Mouse (Mus musculus) CH12.LX (cell line): ENCODE results near the gene Vmn1r100. TPM values are rescaled to one million over a fixed set of nuclear protein-coding genes. Genes with fewer than 3 reads are reported as not detected.
"Not testable (repeated sequence)": the region's sequence is repeated elsewhere in the genome, so short reads cannot be mapped to it uniquely, and the experiment has no call there.

Source experiments
- DNase-seq: peaks from one replicate; pipeline ENCODE4 v3.0.0-alpha.2; 2013; ENCODE audit errors: extremely low read depth
- H3K27ac ChIP-seq: 2 replicates; pipeline ENCODE4 v1.5.1; 2012; ENCODE audit warnings: low read depth, mild to moderate bottlenecking, control low read depth, moderate library complexity; ENCODE audit not compliant: insufficient read depth
- H3K27me3 ChIP-seq: replicated peaks from 2 replicates; pipeline ENCODE3; 2012; ENCODE audit warnings: inconsistent platforms
- H3K36me3 ChIP-seq, 2 experiments: replicated peaks in 1 of 2; 2 replicates each; pipeline versions ENCODE3 to v1.6.1; 2012; ENCODE audit warnings: inconsistent platforms in 1 of 2, low read length in 1 of 2, mild to moderate bottlenecking in 1 of 2, mixed read lengths in 1 of 2, moderate library complexity in 1 of 2; ENCODE audit not compliant: control insufficient read depth in 1 of 2, insufficient read depth in 1 of 2
- H3K4me1 ChIP-seq, 2 experiments: 2 replicates each; pipeline ENCODE4 v1.6.1; 2012; ENCODE audit warnings: inconsistent platforms in 1 of 2, moderate library complexity in 1 of 2; ENCODE audit not compliant: insufficient read depth in 2 of 2, control insufficient read depth in 1 of 2
- H3K4me2 ChIP-seq: 2 replicates; pipeline ENCODE4 v1.6.1; 2012; ENCODE audit warnings: low read depth, mild to moderate bottlenecking, control low read depth; ENCODE audit not compliant: poor library complexity, insufficient read depth, severe bottlenecking
- H3K4me3 ChIP-seq, 3 experiments: fragments of 150-350 bp in 1 of 3; sonication (generic) in 1 of 3; replicated peaks in 1 of 3; 2 replicates each; pipeline versions ENCODE3 to v1.5.1; 2011 to 2012; ENCODE audit warnings: low read depth in 2 of 3, low read length in 2 of 3, mild to moderate bottlenecking in 2 of 3, moderate library complexity in 2 of 3, control low read depth in 1 of 3, improper control_type of control experiment in 1 of 3, inconsistent platforms in 1 of 3, mixed read lengths in 1 of 3; ENCODE audit not compliant: poor library complexity in 1 of 3
- H3K79me2 ChIP-seq: replicated peaks from 2 replicates; pipeline ENCODE4 v1.6.1; 2012; ENCODE audit warnings: mild to moderate bottlenecking, moderate library complexity; ENCODE audit not compliant: control insufficient read depth, poor library complexity, insufficient read depth, severe bottlenecking; ENCODE audit errors: extremely low read depth
- H3K9ac ChIP-seq: 2 replicates; pipeline ENCODE4 v1.6.1; 2012; ENCODE audit warnings: low read depth, mild to moderate bottlenecking, control low read depth, moderate library complexity; ENCODE audit not compliant: insufficient read depth
- H3K9me3 ChIP-seq: replicated peaks from 2 replicates; pipeline ENCODE3; 2012; ENCODE audit warnings: low read length, inconsistent platforms, mixed read lengths
- dilution Hi-C: fragments of 300-500 bp; cut with MboI; formaldehyde crosslinking; loops from 2 replicates; pipeline ENCODE4 v1.14.3; 2020; ENCODE audit warnings: low sequenced_read_pairs; ENCODE audit not compliant: extremely low pct_unique_long_range_greater_than_20kb, extremely low pct_ligation_motif_present
- in situ Hi-C: fragments of 300-500 bp; cut with MboI; formaldehyde crosslinking; loops from 3 replicates; pipeline ENCODE4 v1.14.3; 2019; ENCODE audit warnings: low sequenced_read_pairs, low pct_ligation_motif_present, low pct_unique_long_range_greater_than_20kb, mixed read lengths
- polyA plus RNA-seq: library from polyadenylated mRNA; unstranded; fragments of >175 nt; gene quantifications from 2 replicates; pipeline ENCODE4 v1.2.1, GENCODE M21; 2012; ENCODE audit warnings: low read depth; ENCODE audit not compliant: insufficient read length
- total RNA-seq, 2 experiments: library from RNA; depleted of rRNA; stranded (reverse); fragments of 300-350 nt in 1 of 2; fragments of >200 nt in 1 of 2; gene quantifications; 2 replicates each; pipeline ENCODE4 v1.2.3; 2012 to 2014

The Vmn1r100 gene
- total RNA-seq (2012; rRNA removed) (not detected in 2 replicates), total RNA-seq (2014; rRNA removed) (not detected in 2 replicates), polyA plus RNA-seq (not detected in 2 replicates)

DNA sequence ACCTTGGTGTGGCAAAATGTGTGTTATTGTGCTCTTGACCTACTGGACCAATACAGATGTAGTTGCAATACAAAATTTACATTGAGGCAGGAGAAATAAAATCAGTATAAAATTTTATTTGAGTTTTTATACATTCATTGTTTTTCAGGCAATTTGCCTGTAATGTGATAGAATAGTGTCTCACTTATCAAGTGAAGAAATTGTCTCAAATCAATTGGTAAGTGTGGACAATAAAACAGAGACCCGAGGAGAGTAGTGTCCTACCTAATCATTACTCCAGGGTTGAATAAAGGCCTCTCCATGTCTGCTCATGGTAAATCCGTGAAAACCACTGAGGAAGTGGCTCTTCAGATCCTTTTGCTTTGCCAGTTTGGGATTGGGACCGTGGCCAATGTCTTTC lies at the start of gene Vmn1r100:
Vmn1r100 (plus strand) TSS at position 301 of the 400 bp plus-strand sequence.
- in situ Hi-C loops, H3K4me1 ChIP-seq, H3K9ac ChIP-seq, H3K27ac ChIP-seq, dilution Hi-C loops, H3K27me3 ChIP-seq, DNase-seq, H3K9me3 ChIP-seq, H3K4me2 ChIP-seq, H3K79me2 ChIP-seq, H3K4me3 ChIP-seq, H3K36me3 ChIP-seq: not testable (repeated sequence)

DNA sequence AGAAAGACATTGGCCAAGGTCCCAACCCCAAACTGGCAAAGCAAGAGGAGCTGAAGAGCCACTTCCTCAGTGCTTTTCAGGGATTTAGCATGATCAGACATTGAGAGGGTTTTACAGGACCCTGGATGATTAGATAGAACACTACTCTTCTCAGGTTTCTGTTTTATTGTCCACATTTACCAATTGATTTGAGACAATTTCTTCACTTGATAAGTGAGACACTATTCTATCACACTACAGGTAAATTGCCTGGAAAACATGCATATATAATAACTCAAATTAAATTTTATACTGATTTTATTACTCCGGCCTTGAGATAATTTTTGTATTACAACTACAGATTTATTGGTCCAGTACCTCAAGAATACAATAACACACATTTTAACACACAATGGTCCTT lies 42.4 kb upstream of the Vmn1r100 start, which contains the start of gene Gm5728:
Gm5728 (minus strand) TSS at position 101 of the 400 bp plus-strand sequence.
- not testable (repeated sequence) for H3K4me2 ChIP-seq

DNA sequence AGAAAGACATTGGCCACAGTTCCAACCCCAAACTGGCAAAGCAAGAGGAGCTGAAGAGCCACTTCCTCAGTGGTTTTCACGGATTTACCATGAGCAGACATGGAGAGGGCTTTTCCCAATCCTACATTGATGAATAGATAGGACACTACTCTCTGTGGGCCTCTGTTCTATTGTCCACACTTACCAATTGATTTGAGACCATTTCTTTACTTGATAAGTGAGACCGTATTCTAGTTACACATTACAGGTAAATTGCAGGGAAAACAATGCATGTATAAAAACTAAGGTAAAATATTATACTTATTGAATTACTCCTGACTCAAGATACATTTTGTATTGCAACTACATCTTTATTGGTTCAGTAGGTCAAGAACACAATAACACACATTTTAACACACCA lies 24.8 kb downstream of the Vmn1r100 start, which contains the start of gene Vmn1r101:
Vmn1r101 (minus strand) TSS at position 101 of the 400 bp plus-strand sequence.
- in situ Hi-C loops, H3K27ac ChIP-seq, dilution Hi-C loops, H3K9me3 ChIP-seq, H3K4me1 ChIP-seq, H3K9ac ChIP-seq, H3K36me3 ChIP-seq, H3K79me2 ChIP-seq, H3K4me3 ChIP-seq, H3K27me3 ChIP-seq, DNase-seq, H3K4me2 ChIP-seq: not testable (repeated sequence)

More for the DNA sequence above, 42.4 kb upstream of the Vmn1r100 start, which contains the start of gene Gm5728:
- H3K27me3 ChIP-seq, H3K4me3 ChIP-seq, H3K27ac ChIP-seq, H3K4me1 ChIP-seq, dilution Hi-C loops, H3K79me2 ChIP-seq, H3K9ac ChIP-seq, H3K36me3 ChIP-seq, in situ Hi-C loops, DNase-seq, H3K9me3 ChIP-seq: not testable (repeated sequence)

Other genes starting within 250 kb of the Vmn1r100 start
- not detected in 2 replicates for gene Vmn1r94, start 249.6 kb upstream of the Vmn1r100 start, total RNA-seq (2012; rRNA removed)
- gene Vmn1r94, start 249.6 kb upstream of the Vmn1r100 start, total RNA-seq (2014; rRNA removed) = not detected in 2 replicates
- not detected in 2 replicates for gene Vmn1r94, start 249.6 kb upstream of the Vmn1r100 start, polyA plus RNA-seq
- not detected in 2 replicates for gene Vmn1r95, start 224.2 kb upstream of the Vmn1r100 start, total RNA-seq (2012; rRNA removed)
- not detected in 2 replicates for gene Vmn1r95, start 224.2 kb upstream of the Vmn1r100 start, total RNA-seq (2014; rRNA removed)
- gene Vmn1r95, start 224.2 kb upstream of the Vmn1r100 start, polyA plus RNA-seq = not detected in 2 replicates
- not detected in 2 replicates for gene Gm6164, start 212.3 kb upstream of the Vmn1r100 start, total RNA-seq (2012; rRNA removed)
- gene Gm6164, start 212.3 kb upstream of the Vmn1r100 start, total RNA-seq (2014; rRNA removed) = not detected in 2 replicates
- gene Gm6164, start 212.3 kb upstream of the Vmn1r100 start, polyA plus RNA-seq = not detected in 2 replicates
- not detected in 2 replicates for gene Gm4498, start 184.1 kb upstream of the Vmn1r100 start, total RNA-seq (2012; rRNA removed)
- not detected in 2 replicates for gene Gm4498, start 184.1 kb upstream of the Vmn1r100 start, total RNA-seq (2014; rRNA removed)
- not detected in 2 replicates for gene Gm4498, start 184.1 kb upstream of the Vmn1r100 start, polyA plus RNA-seq
- not detected in 2 replicates for gene Gm5890, start 155.1 kb upstream of the Vmn1r100 start, total RNA-seq (2012; rRNA removed)
- gene Gm5890, start 155.1 kb upstream of the Vmn1r100 start, total RNA-seq (2014; rRNA removed) = not detected in 2 replicates
- gene Gm5890, start 155.1 kb upstream of the Vmn1r100 start, polyA plus RNA-seq = not detected in 2 replicates
- gene Gm4133, start 83.9 kb upstream of the Vmn1r100 start, total RNA-seq (2012; rRNA removed) = not detected in 2 replicates
- gene Gm4133, start 83.9 kb upstream of the Vmn1r100 start, total RNA-seq (2014; rRNA removed) = not detected in 2 replicates
- gene Gm4133, start 83.9 kb upstream of the Vmn1r100 start, polyA plus RNA-seq = not detected in 2 replicates
- not detected in 2 replicates for gene Gm5728, start 42.5 kb upstream of the Vmn1r100 start, total RNA-seq (2012; rRNA removed)
- not detected in 2 replicates for gene Gm5728, start 42.5 kb upstream of the Vmn1r100 start, total RNA-seq (2014; rRNA removed)
- gene Gm5728, start 42.5 kb upstream of the Vmn1r100 start, polyA plus RNA-seq = not detected in 2 replicates
- gene Vmn1r101, start 24.7 kb downstream of the Vmn1r100 start, total RNA-seq (2012; rRNA removed) = not detected in 2 replicates
- gene Vmn1r101, start 24.7 kb downstream of the Vmn1r100 start, total RNA-seq (2014; rRNA removed) = not detected in 2 replicates
- gene Vmn1r101, start 24.7 kb downstream of the Vmn1r100 start, polyA plus RNA-seq = not detected in 2 replicates
- not detected in 2 replicates for gene Gm10670, start 57.0 kb downstream of the Vmn1r100 start, total RNA-seq (2012; rRNA removed)
- not detected in 2 replicates for gene Gm10670, start 57.0 kb downstream of the Vmn1r100 start, total RNA-seq (2014; rRNA removed)
- gene Gm10670, start 57.0 kb downstream of the Vmn1r100 start, polyA plus RNA-seq = not detected in 2 replicates
- gene Vmn1r103, start 92.6 kb downstream of the Vmn1r100 start, total RNA-seq (2012; rRNA removed) = not detected in 2 replicates
- not detected in 2 replicates for gene Vmn1r103, start 92.6 kb downstream of the Vmn1r100 start, total RNA-seq (2014; rRNA removed)
- not detected in 2 replicates for gene Vmn1r103, start 92.6 kb downstream of the Vmn1r100 start, polyA plus RNA-seq
- not detected in 2 replicates for gene Vmn1r104, start 115.9 kb downstream of the Vmn1r100 start, total RNA-seq (2012; rRNA removed)
- gene Vmn1r104, start 115.9 kb downstream of the Vmn1r100 start, total RNA-seq (2014; rRNA removed) = not detected in 2 replicates
- gene Vmn1r104, start 115.9 kb downstream of the Vmn1r100 start, polyA plus RNA-seq = not detected in 2 replicates
- not detected in 2 replicates for gene Gm5726, start 127.8 kb downstream of the Vmn1r100 start, total RNA-seq (2012; rRNA removed)
- not detected in 2 replicates for gene Gm5726, start 127.8 kb downstream of the Vmn1r100 start, total RNA-seq (2014; rRNA removed)
- gene Gm5726, start 127.8 kb downstream of the Vmn1r100 start, polyA plus RNA-seq = not detected in 2 replicates
- not detected in 2 replicates for gene Gm4141, start 158.3 kb downstream of the Vmn1r100 start, total RNA-seq (2012; rRNA removed)
- not detected in 2 replicates for gene Gm4141, start 158.3 kb downstream of the Vmn1r100 start, total RNA-seq (2014; rRNA removed)
- gene Gm4141, start 158.3 kb downstream of the Vmn1r100 start, polyA plus RNA-seq = not detected in 2 replicates
- gene Gm4513, start 181.1 kb downstream of the Vmn1r100 start, total RNA-seq (2012; rRNA removed) = not detected in 2 replicates
- gene Gm4513, start 181.1 kb downstream of the Vmn1r100 start, total RNA-seq (2014; rRNA removed) = not detected in 2 replicates
- gene Gm4513, start 181.1 kb downstream of the Vmn1r100 start, polyA plus RNA-seq = not detected in 2 replicates